Mouse (Mus musculus) cerebellum, adult 2 months (tissue): ENCODE results near the gene Zmym3.

ENCODE experiments used
- CTCF ChIP-seq: fragments of 200-500 bp; IDR thresholded peaks from 2 replicates; pipeline ENCODE4 v1.5.1; 2011; ENCODE audit warnings: low read depth, mild to moderate bottlenecking, control low read depth, low read length, moderate library complexity, borderline replicate concordance; ENCODE audit not compliant: insufficient read depth
- POLR2A ChIP-seq: fragments of 200-500 bp; IDR thresholded peaks from 2 replicates; pipeline ENCODE4 v1.6.1; 2011; ENCODE audit warnings: low read length, control low read depth, borderline replicate concordance; ENCODE audit not compliant: insufficient read depth

DNA sequence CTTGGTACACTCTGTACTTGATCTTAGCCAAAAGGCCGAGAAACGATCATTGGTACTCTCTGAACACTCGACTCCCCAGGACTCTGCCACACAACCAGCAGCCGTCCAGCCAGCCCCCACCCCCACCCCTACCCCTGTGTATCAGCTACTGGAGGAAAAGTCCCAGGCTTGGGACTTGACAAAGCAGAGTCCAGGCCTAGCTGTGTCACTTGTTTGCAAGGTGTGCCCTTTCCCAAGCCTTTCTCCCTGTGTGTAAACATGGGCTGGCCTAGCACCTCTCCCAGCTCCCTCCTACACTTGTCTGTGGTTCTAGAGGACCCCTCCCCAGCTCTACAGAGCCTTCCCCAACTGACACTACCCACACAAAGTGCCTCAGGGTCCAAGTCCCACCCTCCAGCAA, 34.4 kb downstream of the Zmym3 start:
- TF ChIP-seq CTCF = no peak
- TF ChIP-seq POLR2A = no peak
